Mouse (Mus musculus) heart, adult 2 months (tissue): ENCODE data around the gene Ulk1.

Source experiments
- CTCF ChIP-seq: fragments of 200-600 bp; IDR thresholded peaks from 2 replicates; pipeline ENCODE4 v1.8.1; 2022; ENCODE audit warnings: antibody characterized with exemption, mild to moderate bottlenecking, moderate library complexity
- EP300 ChIP-seq: fragments of 200-500 bp; IDR thresholded peaks from 2 replicates; pipeline ENCODE4 v1.6.1; 2011; ENCODE audit warnings: low read depth, low read length, control low read depth; ENCODE audit not compliant: insufficient read depth
- POLR2A ChIP-seq: fragments of 200-500 bp; IDR thresholded peaks from 2 replicates; pipeline ENCODE4 v1.6.1; 2011; ENCODE audit warnings: mild to moderate bottlenecking, low read depth, low read length, control low read depth; ENCODE audit not compliant: insufficient read depth

- no peak for TF ChIP-seq CTCF
- TF ChIP-seq POLR2A = no peak
- no peak for TF ChIP-seq EP300
Measured at GRCm38 (mm10) chr5:110827576-110827975, 17.7 kb upstream of the Ulk1 start.
